Mouse (Mus musculus): ENCODE data around the gene Nol7.

- TF ChIP-seq CTCF (IDR thresholded peaks at IDR 0.05; ENCODE audit: extremely low read depth, insufficient read depth, insufficient read length, insufficient replicate concordance) (no peak), POLR2A (IDR thresholded peaks at IDR 0.05; ENCODE audit: low read depth, low read length) (no peak)
Measured at GRCm38 (mm10) chr13:43385321-43385720, 12.9 kb upstream of the Nol7 start.

All from spleen, adult 2 months (tissue).